Mouse (Mus musculus) stomach, embryonic 14.5 days (tissue): ENCODE measurements at regions not wholly inside any gene's neighbourhood (a gene's known extent, or its start where the extent isn't known, plus 50 kb on each side); places are given as distances from the start of the nearest gene placed in this dataset.

ENCODE experiments used
- ATAC-seq: fragments of 200-750 bp; cut with Nextera tagmentation; 2 replicates; pipeline ENCODE4 v1.8.0; 2017; ENCODE audit warnings: low read depth, moderate TSS enrichment; ENCODE audit not compliant: insufficient number of reproducible peaks, insufficient read depth, low FRiP score
- H3K27ac ChIP-seq: fragments of 300-500 bp; sonication (generic); 2 replicates; pipeline ENCODE4 v1.5.1; 2014; ENCODE audit warnings: mild to moderate bottlenecking, low read length, moderate library complexity, mixed read lengths
- H3K27me3 ChIP-seq: fragments of 300-500 bp; sonication (generic); 2 replicates; pipeline ENCODE4 v1.6.1; 2014; ENCODE audit warnings: low read length, control low read depth, mixed read lengths; ENCODE audit not compliant: control insufficient read depth, insufficient read depth
- H3K36me3 ChIP-seq: fragments of 300-500 bp; sonication (generic); 2 replicates; pipeline ENCODE4 v1.6.1; 2014; ENCODE audit warnings: mild to moderate bottlenecking, control low read depth, low read length, moderate library complexity, mixed read lengths; ENCODE audit not compliant: control insufficient read depth, insufficient read depth
- H3K4me1 ChIP-seq: fragments of 300-500 bp; sonication (generic); 2 replicates; pipeline ENCODE4 v1.6.1; 2014; ENCODE audit warnings: low read length, control low read depth, mixed read lengths; ENCODE audit not compliant: control insufficient read depth, insufficient read depth
- H3K4me2 ChIP-seq: fragments of 300-500 bp; sonication (generic); replicated peaks from 2 replicates; pipeline ENCODE4 v1.6.1; 2014; ENCODE audit warnings: low read depth, low read length, control low read depth
- H3K4me3 ChIP-seq: fragments of 300-500 bp; sonication (generic); 2 replicates; pipeline ENCODE4 v1.5.1; 2014; ENCODE audit warnings: low read depth, low read length, control low read depth
- H3K9ac ChIP-seq: fragments of 300-500 bp; sonication (generic); replicated peaks from 2 replicates; pipeline ENCODE4 v1.6.1; 2014; ENCODE audit warnings: low read depth, mild to moderate bottlenecking, control low read depth, low read length, moderate library complexity, mixed read lengths
- H3K9me3 ChIP-seq: fragments of 300-500 bp; sonication (generic); 2 replicates; pipeline ENCODE4 v1.6.1; 2016; ENCODE audit warnings: low read depth, low read length, control low read depth; ENCODE audit not compliant: control insufficient read depth
- WGBS: fragments of 180-500 bp; shearing (Covaris S2); extraction: QIAGEN DNeasy Blood & Tissue Kit; methylation state at CpG from one replicate; pipeline ENCODE4 v1.1.7; 2014; 5-methylcytosine and 5-hydroxymethylcytosine counted together

- Histone ChIP-seq H3K36me3 (no peaks in the 10 kb centered on the region), H3K9me3 (no peaks in the 10 kb centered on the region), H3K9ac (no peak overlapping the region), H3K4me2 (no peak overlapping the region), H3K27me3 (no peaks in the 10 kb centered on the region), H3K27ac (no peak overlapping the region), H3K4me3 (no peak overlapping the region), H3K4me1 (peaks cover 10% of the 10 kb centered on the region; the same call in 1 of the 2 replicates)
- no peak for ATAC-seq
- 83% methylated on average over 14 of the region's 14 CpGs for WGBS
Measured at GRCm38 (mm10) chr6:117572006-117572405, 269.0 kb upstream of the Zfp637 start.

- H3K9ac ChIP-seq, result no peak overlapping the region
- no peak overlapping the region for H3K4me2 ChIP-seq
- no peaks in the 10 kb centered on the region for H3K27me3 ChIP-seq
- 92% methylated on average over 8 of the region's 8 CpGs for WGBS
- H3K27ac ChIP-seq, result no peak overlapping the region
- no peaks in the 10 kb centered on the region for H3K36me3 ChIP-seq
- H3K9me3 ChIP-seq, result no peaks in the 10 kb centered on the region
- no peak overlapping the region for H3K4me3 ChIP-seq
- no peak for ATAC-seq
- H3K4me1 ChIP-seq, result peaks cover 10% of the 10 kb centered on the region; the same call in 1 of the 2 replicates
Measured at GRCm38 (mm10) chr6:117573371-117573770, 267.6 kb upstream of the Zfp637 start.

- Histone ChIP-seq H3K9ac (no peak overlapping the region), H3K27ac (no peak overlapping the region), H3K27me3 (no peaks in the 10 kb centered on the region), H3K4me1 (peaks cover 10% of the 10 kb centered on the region; the same call in 1 of the 2 replicates), H3K4me3 (no peak overlapping the region), H3K4me2 (no peak overlapping the region), H3K9me3 (no peaks in the 10 kb centered on the region), H3K36me3 (no peaks in the 10 kb centered on the region)
- 37% methylated on average over 10 of the region's 10 CpGs for WGBS
- ATAC-seq, result no peak
Measured at GRCm38 (mm10) chr6:117574146-117574545, 266.8 kb upstream of the Zfp637 start.

GRCm38 (mm10) chr6:117575057-117575456 is 265.9 kb upstream of the Zfp637 start:
- 82% methylated on average over 5 of the region's 5 CpGs for WGBS
- no peaks in the 10 kb centered on the region for H3K27me3 ChIP-seq
- no peak for ATAC-seq
- H3K9ac ChIP-seq, result no peak overlapping the region
- no peak overlapping the region for H3K27ac ChIP-seq
- H3K4me3 ChIP-seq, result no peak overlapping the region
- H3K4me2 ChIP-seq, result no peak overlapping the region
- no peaks in the 10 kb centered on the region for H3K9me3 ChIP-seq
- H3K36me3 ChIP-seq, result no peaks in the 10 kb centered on the region
- 0 out of 2 replicates have a peak, but pooled peaks cover 5% of the 10 kb centered on the region for H3K4me1 ChIP-seq

GRCm38 (mm10) chr6:117576021-117576420 is 265.0 kb upstream of the Zfp637 start:
- 91% methylated on average over 9 of the region's 9 CpGs for WGBS
- Histone ChIP-seq H3K4me3 (no peak overlapping the region), H3K9ac (no peak overlapping the region), H3K27ac (no peak overlapping the region), H3K36me3 (no peaks in the 10 kb centered on the region), H3K4me2 (no peak overlapping the region), H3K4me1 (0 out of 2 replicates have a peak, but pooled peaks cover 5% of the 10 kb centered on the region), H3K27me3 (no peaks in the 10 kb centered on the region), H3K9me3 (no peaks in the 10 kb centered on the region)
- no peak for ATAC-seq

- Histone ChIP-seq H3K27ac (no peak overlapping the region), H3K4me3 (no peak overlapping the region), H3K9me3 (no peaks in the 10 kb centered on the region), H3K9ac (no peak overlapping the region), H3K27me3 (no peaks in the 10 kb centered on the region), H3K4me2 (no peak overlapping the region), H3K4me1 (0 out of 2 replicates have a peak, but pooled peaks cover 2% of the 10 kb centered on the region), H3K36me3 (no peaks in the 10 kb centered on the region)
- no peak for ATAC-seq
- WGBS, result 76% methylated on average over 10 of the region's 10 CpGs
Measured at GRCm38 (mm10) chr6:117577539-117578521, 263.1 kb upstream of the Zfp637 start.

GRCm38 (mm10) chr6:117580951-117581350 is 260.0 kb upstream of the Zfp637 start:
- whole genome bisulfite sequencing, result 84% methylated on average over 2 of the region's 2 CpGs
- H3K4me1 ChIP-seq, result no peaks in the 10 kb centered on the region
- no peaks in the 10 kb centered on the region for H3K36me3 ChIP-seq
- H3K27me3 ChIP-seq, result no peaks in the 10 kb centered on the region
- no peak overlapping the region for H3K4me2 ChIP-seq
- no peak overlapping the region for H3K9ac ChIP-seq
- no peak for ATAC-seq
- H3K4me3 ChIP-seq, result no peak overlapping the region
- no peaks in the 10 kb centered on the region for H3K9me3 ChIP-seq
- H3K27ac ChIP-seq, result no peak overlapping the region

- no peak for ATAC-seq
- WGBS, result 93% methylated on average over 11 of the region's 11 CpGs
- H3K9me3 ChIP-seq, result no peaks in the 10 kb centered on the region
- no peaks in the 10 kb centered on the region for H3K36me3 ChIP-seq
- H3K9ac ChIP-seq, result no peak overlapping the region
- no peaks in the 10 kb centered on the region for H3K4me1 ChIP-seq
- H3K27ac ChIP-seq, result no peak overlapping the region
- no peaks in the 10 kb centered on the region for H3K27me3 ChIP-seq
- no peak overlapping the region for H3K4me3 ChIP-seq
- H3K4me2 ChIP-seq, result no peak overlapping the region
Measured at GRCm38 (mm10) chr6:117583121-117583520, 257.9 kb upstream of the Zfp637 start.
